Mouse (Mus musculus) stomach, postnatal 0 days (tissue): ENCODE results near the gene Rpl10.

Experiments
- CTCF ChIP-seq: IDR thresholded peaks from 2 replicates; pipeline ENCODE4 v1.5.1; 2016; ENCODE audit warnings: antibody characterized with exemption, low read depth, mild to moderate bottlenecking, moderate library complexity
- EP300 ChIP-seq: optimal IDR thresholded peaks from 2 replicates; pipeline ENCODE3; 2016; ENCODE audit warnings: antibody characterized with exemption

DNA sequence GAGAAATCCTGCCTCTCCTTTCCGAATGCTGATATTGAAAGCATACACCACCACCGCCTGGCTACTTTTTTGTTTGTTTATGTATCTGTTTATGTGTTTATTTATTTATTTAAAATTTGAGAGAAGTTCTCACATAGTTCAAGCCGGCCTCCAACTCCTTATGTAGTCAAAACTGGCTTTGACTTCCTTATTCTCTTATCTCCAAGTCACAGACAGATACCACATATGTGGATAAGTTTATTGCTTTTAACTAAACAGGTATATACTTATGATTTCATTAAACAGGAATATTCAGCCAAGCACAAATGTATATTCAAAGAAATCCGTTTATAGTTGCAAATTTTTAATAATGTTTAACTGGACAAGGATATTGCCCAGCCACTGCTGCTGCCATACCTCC lies 22.8 kb downstream of the Rpl10 start:
- TF ChIP-seq CTCF (no peak), EP300 (no peak)
